Mouse (Mus musculus) layer of hippocampus, postnatal 10 days (tissue): ENCODE measurements around the gene Kptn. TPM values are rescaled to one million over a fixed set of nuclear protein-coding genes. Genes with fewer than 3 reads are reported as not detected.
A peak's percentile ranks its signal among the peaks of the same experiment; 100 is the strongest.

Experiments
- DNase-seq, 2 experiments: peaks; one replicate each; pipeline ENCODE4 v3.0.0; 2021; ENCODE audit warnings: low spot score in 2 of 2
- total RNA-seq, 2 experiments: library from RNA; stranded (reverse); gene quantifications; 2 replicates each; pipeline ENCODE4 v1.2.3; 2021

Kptn gene
- total RNA-seq, 2 experiments from 2014 or later, result 33.3 to 39.1 TPM

GRCm38 (mm10) chr7:16117100-16117499 is 2.6 kb upstream of the Kptn start:
- DNase-seq, result no peak

GRCm38 (mm10) chr7:16120262-16120600 is 536 bp downstream of the Kptn start:
- DNase-seq, result no peak

- DNase-seq, result no peak
Measured at GRCm38 (mm10) chr7:16125829-16126228, 6.1 kb downstream of the Kptn start.

- no peak for DNase-seq
Measured at GRCm38 (mm10) chr7:16128344-16128743, 8.6 kb downstream of the Kptn start.

GRCm38 (mm10) chr7:16128899-16129298 is 9.2 kb downstream of the Kptn start:
- no peak for DNase-seq

GRCm38 (mm10) chr7:16129421-16129845 is 9.7 kb downstream of the Kptn start, which contains the start of gene Slc8a2:
Slc8a2 (plus strand) TSS chr7:16129826.
- peak; percentile 88 to 91 for DNase-seq

- DNase-seq, result peak; percentile 74 to 76
Measured at GRCm38 (mm10) chr7:16129846-16130691, 10.4 kb downstream of the Kptn start.

GRCm38 (mm10) chr7:16130956-16131634 is 11.4 kb downstream of the Kptn start:
- no peak for DNase-seq

- no peak for DNase-seq
Measured at GRCm38 (mm10) chr7:16132161-16132581, 12.5 kb downstream of the Kptn start.

GRCm38 (mm10) chr7:16132926-16133325 is 13.2 kb downstream of the Kptn start:
- DNase-seq, result no peak

- DNase-seq, result no peak
Measured at GRCm38 (mm10) chr7:16133691-16134090, 14.0 kb downstream of the Kptn start.

GRCm38 (mm10) chr7:16134951-16135392 is 15.3 kb downstream of the Kptn start:
- DNase-seq, result no peak

GRCm38 (mm10) chr7:16146489-16147410 is 27.1 kb downstream of the Kptn start:
- peak; percentile 63 to 64 for DNase-seq

- peak; percentile 57 to 66 for DNase-seq
Measured at GRCm38 (mm10) chr7:16147643-16148042, 27.9 kb downstream of the Kptn start.

GRCm38 (mm10) chr7:16149241-16149640 is 29.5 kb downstream of the Kptn start:
- DNase-seq, result peak; percentile 63 to 69

- DNase-seq, result no peak
Measured at GRCm38 (mm10) chr7:16150191-16151145, 30.8 kb downstream of the Kptn start.

- DNase-seq, result peak; percentile 65 to 73
Measured at GRCm38 (mm10) chr7:16153522-16153921, 33.8 kb downstream of the Kptn start.

- DNase-seq, result no peak
Measured at GRCm38 (mm10) chr7:16155132-16155872, 35.6 kb downstream of the Kptn start.

GRCm38 (mm10) chr7:16156105-16156714 is 36.5 kb downstream of the Kptn start:
- no peak for DNase-seq
